Comparison of ENCODE assay signal across 7 mouse cellular contexts in genomic region chr13:63240835-63241234, GRCm38 (mm10).
DNase-seq lines count a peak whose midpoint lies in the region; ATAC-seq and TF ChIP-seq lines count a peak whose summit lies in the region.

No protein-coding gene starts in this region.

- no peaks in the 10 kb centered on the region for H3K9me3 ChIP-seq in embryonic facial prominence, embryonic 14.5 days (ENCODE audit: control insufficient read depth, low read length)
- no peaks in the 10 kb centered on the region for H3K9me3 ChIP-seq in hindbrain, embryonic 13.5 days

- WGBS in spleen, adult 2 months: 3% methylated on average over 5 of the region's 5 CpGs
- WGBS in embryonic facial prominence, embryonic 14.5 days: 10% methylated on average over 5 of the region's 5 CpGs
- WGBS in hindbrain, embryonic 13.5 days: 56% methylated on average over 5 of the region's 5 CpGs
- WGBS in macrophage (ENCODE audit: missing documents): 2% methylated on average over 5 of the region's 5 CpGs

- peak overlapping the region; percentile 99 for H3K4me3 ChIP-seq in spleen, adult 2 months (ENCODE audit: extremely low read depth, insufficient read depth, insufficient read length)
- peak overlapping the region; percentile 74 for H3K4me3 ChIP-seq in embryonic facial prominence, embryonic 14.5 days (ENCODE audit: low read depth, low read length)
- peak overlapping the region; percentile 74 for H3K4me3 ChIP-seq in hindbrain, embryonic 13.5 days
- H3K4me3 ChIP-seq in macrophage (ENCODE audit: inconsistent target): peak overlapping the region; percentile 96

- H3K4me2 ChIP-seq in embryonic facial prominence, embryonic 14.5 days (ENCODE audit: low read depth, low read length): peak overlapping the region; percentile 62
- H3K4me2 ChIP-seq in hindbrain, embryonic 13.5 days: peak overlapping the region; percentile 83

- H3K27me3 ChIP-seq in spleen, adult 2 months (ENCODE audit: control insufficient read depth, insufficient read depth, low read length): no peaks in the 10 kb centered on the region
- H3K27me3 ChIP-seq in embryonic facial prominence, embryonic 14.5 days (replicated peaks; ENCODE audit: control insufficient read depth, insufficient read depth, low read length): no peaks in the 10 kb centered on the region
- no peaks in the 10 kb centered on the region for H3K27me3 ChIP-seq in hindbrain, embryonic 13.5 days

- TF ChIP-seq CTCF in spleen, adult 2 months (IDR thresholded peaks at IDR 0.05; ENCODE audit: extremely low read depth, insufficient read depth, insufficient read length, insufficient replicate concordance): no peak

- TF ChIP-seq POLR2A in spleen, adult 2 months (IDR thresholded peaks at IDR 0.05; ENCODE audit: low read depth, low read length): no peak

- H3K27ac ChIP-seq in spleen, adult 2 months (ENCODE audit: insufficient read depth, low read length): peak overlapping the region; percentile 92
- H3K27ac ChIP-seq in embryonic facial prominence, embryonic 14.5 days (replicated peaks; ENCODE audit: low read depth, low read length): peak overlapping the region; percentile 97
- no peak overlapping the region for H3K27ac ChIP-seq in hindbrain, embryonic 13.5 days
- peak overlapping the region; percentile 100 for H3K27ac ChIP-seq in macrophage

- H3K9ac ChIP-seq in embryonic facial prominence, embryonic 14.5 days (ENCODE audit: low read depth, low read length): peak overlapping the region; percentile 93
- peak overlapping the region; percentile 85 for H3K9ac ChIP-seq in hindbrain, embryonic 13.5 days

- DNase-seq in spleen, adult 2 months (ENCODE audit: low read depth in 1 of 2, low spot score in 2 of 2): no peak
- no peak for DNase-seq in spleen, adult 18-20 months
- DNase-seq in embryonic facial prominence, embryonic 14.5 days (ENCODE audit: low spot score): no peak
- DNase-seq in ovary, postnatal 14 days (ENCODE audit: low spot score): no peak

- peaks cover 5% of the 10 kb centered on the region; the same call in 1 of the 2 replicates for H3K4me1 ChIP-seq in spleen, adult 2 months (ENCODE audit: control insufficient read depth, insufficient read depth, insufficient read length)
- H3K4me1 ChIP-seq in embryonic facial prominence, embryonic 14.5 days (ENCODE audit: control insufficient read depth, insufficient read depth, low read length): peaks cover 49% of the 10 kb centered on the region
- H3K4me1 ChIP-seq in hindbrain, embryonic 13.5 days (replicated peaks): peaks cover 41% of the 10 kb centered on the region

- ATAC-seq in embryonic facial prominence, embryonic 14.5 days (ENCODE audit: low read depth): no peak
- no peak for ATAC-seq in hindbrain, embryonic 13.5 days (ENCODE audit: low FRiP score)
- no peak for ATAC-seq in inflammation-experienced regulatory T-cells, adult 6 months

- H3K79me2 ChIP-seq in macrophage (ENCODE audit: inconsistent target): peaks cover 65% of the 10 kb centered on the region

- 0 out of 2 replicates have a peak, but pooled peaks cover 1% of the 10 kb centered on the region for H3K36me3 ChIP-seq in spleen, adult 2 months (ENCODE audit: control insufficient read depth, insufficient read depth, low read length)
- peaks cover 14% of the 10 kb centered on the region; the same call in 1 of the 2 replicates for H3K36me3 ChIP-seq in embryonic facial prominence, embryonic 14.5 days (ENCODE audit: control insufficient read depth, insufficient read depth, low read length)
- no peaks in the 10 kb centered on the region for H3K36me3 ChIP-seq in hindbrain, embryonic 13.5 days
- H3K36me3 ChIP-seq in macrophage (ENCODE audit: inconsistent target): no peaks in the 10 kb centered on the region
